Mouse (Mus musculus): ENCODE results near the gene 1810046K07Rik. TPM values are rescaled to one million over a fixed set of nuclear protein-coding genes. Genes with fewer than 3 reads are reported as not detected.

The 1810046K07Rik gene
- polyA plus RNA-seq, 1 experiment from 2014 or later: not detected

DNA sequence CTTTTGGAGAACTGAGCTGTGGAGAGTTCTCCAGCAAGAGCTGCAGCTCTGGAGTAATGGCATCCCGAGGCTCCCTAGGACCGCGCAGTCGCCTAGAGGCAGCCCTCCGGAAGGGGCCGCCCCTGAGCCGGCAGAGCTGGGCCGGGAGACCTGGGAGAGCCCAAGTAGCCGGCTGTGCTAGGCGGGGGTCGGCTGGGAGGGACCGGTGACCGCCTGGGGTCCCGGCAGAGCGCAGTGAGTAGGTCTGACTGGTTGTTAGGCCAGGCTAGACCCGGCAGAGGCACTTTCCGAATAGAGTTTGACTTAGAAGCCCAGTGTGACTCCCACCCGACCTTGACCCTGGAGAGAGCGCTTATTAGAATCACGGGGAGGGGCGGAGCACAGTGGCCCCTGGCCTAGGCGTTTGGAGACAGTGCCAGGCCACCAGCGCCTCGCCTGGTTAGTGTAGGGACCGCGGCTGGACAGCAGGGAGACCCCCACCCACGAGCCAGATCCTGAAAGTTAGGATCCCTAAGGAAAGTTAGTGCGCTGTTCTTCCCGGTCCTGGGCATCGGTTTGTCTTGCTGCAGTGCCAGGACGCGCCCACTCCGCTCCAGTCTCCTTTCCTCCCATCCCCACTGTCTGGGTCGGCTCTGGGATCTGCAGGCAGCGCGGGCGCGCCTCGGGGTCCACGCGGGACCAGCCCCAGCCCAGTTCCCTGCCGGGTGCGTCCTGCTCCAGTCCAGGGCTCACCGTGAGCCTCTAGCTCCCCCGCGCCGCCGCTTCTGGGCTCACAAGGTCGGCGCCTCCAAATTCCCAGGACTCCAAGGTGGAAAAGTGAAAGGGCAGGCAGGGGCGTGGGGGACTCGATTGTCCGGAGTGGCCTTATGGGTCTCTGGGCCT is 50.0 kb downstream of the 1810046K07Rik start, which contains the start of gene Colca2:
Colca2 (minus strand) TSS at position 70 of the 882 bp plus-strand sequence.
- peak; percentile 96 for ATAC-seq
- Histone ChIP-seq H3K9ac (ENCODE audit: low read depth, low read length) (peak within 1 kb of the TSS; percentile 58), H3K27ac (ENCODE audit: low read length) (no peak within 1 kb of the TSS), H3K4me2 (ENCODE audit: low read length) (peak within 1 kb of the TSS; percentile 82), H3K27me3 (ENCODE audit: control insufficient read depth, insufficient read depth, low read depth, low read length) (peaks cover 26% of the 10 kb centered on the region), H3K4me3 (ENCODE audit: low read depth, low read length) (peak within 1 kb of the TSS; percentile 42), H3K36me3 (ENCODE audit: control insufficient read depth, insufficient read depth, low read length) (no peaks in the 10 kb centered on the region), H3K4me1 (ENCODE audit: control insufficient read depth, insufficient read depth, low read length) (peaks cover 15% of the 10 kb centered on the region; the same call in 1 of the 2 replicates), H3K9me3 (replicated peaks; ENCODE audit: control insufficient read depth, low read length, poor library complexity, severe bottlenecking) (no peaks in the 10 kb centered on the region)
- WGBS: under 1% methylated on average over 53 of the region's 53 CpGs

GRCm38 (mm10) chr9:51277834-51278498 is 50.8 kb downstream of the 1810046K07Rik start:
- H3K36me3 ChIP-seq (ENCODE audit: control insufficient read depth, insufficient read depth, low read length): no peaks in the 10 kb centered on the region
- H3K9ac ChIP-seq (ENCODE audit: low read depth, low read length): peak overlapping the region; percentile 58
- peak overlapping the region; percentile 42 for H3K4me3 ChIP-seq (ENCODE audit: low read depth, low read length)
- H3K27ac ChIP-seq (ENCODE audit: low read length): no peak overlapping the region
- WGBS: 22% methylated on average over 13 of the region's 13 CpGs
- peak overlapping the region; percentile 82 for H3K4me2 ChIP-seq (ENCODE audit: low read length)
- H3K9me3 ChIP-seq (replicated peaks; ENCODE audit: control insufficient read depth, low read length, poor library complexity, severe bottlenecking): no peaks in the 10 kb centered on the region
- ATAC-seq: peak; percentile 8; the same call in 1 of the 2 replicates
- H3K4me1 ChIP-seq (ENCODE audit: control insufficient read depth, insufficient read depth, low read length): peaks cover 15% of the 10 kb centered on the region; the same call in 1 of the 2 replicates
- H3K27me3 ChIP-seq (ENCODE audit: control insufficient read depth, insufficient read depth, low read depth, low read length): peaks cover 26% of the 10 kb centered on the region

GRCm38 (mm10) chr9:51274678-51275077 is 54.0 kb downstream of the 1810046K07Rik start:
- H3K4me1 ChIP-seq (ENCODE audit: control insufficient read depth, insufficient read depth, low read length): peaks cover 15% of the 10 kb centered on the region; the same call in 1 of the 2 replicates
- no peak overlapping the region for H3K4me3 ChIP-seq (ENCODE audit: low read depth, low read length)
- H3K36me3 ChIP-seq (ENCODE audit: control insufficient read depth, insufficient read depth, low read length): no peaks in the 10 kb centered on the region
- H3K27ac ChIP-seq (ENCODE audit: low read length): no peak overlapping the region
- ATAC-seq: no peak
- WGBS: 21% methylated on average over 4 of the region's 4 CpGs
- no peak overlapping the region for H3K9ac ChIP-seq (ENCODE audit: low read depth, low read length)
- H3K27me3 ChIP-seq (ENCODE audit: control insufficient read depth, insufficient read depth, low read depth, low read length): peaks cover 21% of the 10 kb centered on the region
- H3K4me2 ChIP-seq (ENCODE audit: low read length): no peak overlapping the region
- no peaks in the 10 kb centered on the region for H3K9me3 ChIP-seq (replicated peaks; ENCODE audit: control insufficient read depth, low read length, poor library complexity, severe bottlenecking)

DNA sequence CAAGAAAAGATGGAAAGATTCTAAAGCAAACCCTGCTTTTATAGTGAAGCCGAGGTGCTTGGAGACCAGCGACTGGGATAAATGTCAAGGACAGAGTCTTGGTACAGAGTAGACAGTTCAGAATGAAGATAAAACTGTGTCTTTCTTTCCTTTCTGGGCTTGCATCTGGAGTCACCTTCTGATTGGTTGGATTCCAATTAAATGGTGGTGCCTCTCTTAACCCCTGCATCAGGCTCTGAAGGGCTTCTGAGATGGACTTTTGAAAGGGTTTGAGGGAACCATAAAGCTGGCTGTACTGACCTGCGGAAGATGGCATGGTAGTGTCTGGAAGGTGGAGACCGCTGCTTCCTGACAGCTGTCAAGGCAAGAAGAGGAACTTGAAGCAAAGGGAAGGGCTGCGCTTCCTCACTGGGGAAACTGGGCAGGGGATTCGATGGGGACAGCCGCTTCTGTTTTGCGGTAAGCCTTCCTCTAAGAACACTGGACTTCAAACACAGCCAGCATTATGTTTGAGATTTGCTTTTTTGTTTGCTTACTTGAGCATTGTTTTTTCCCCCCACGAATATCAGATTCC is 55.0 kb downstream of the 1810046K07Rik start:
- Histone ChIP-seq H3K9me3 (replicated peaks; ENCODE audit: control insufficient read depth, low read length, poor library complexity, severe bottlenecking) (no peaks in the 10 kb centered on the region), H3K36me3 (ENCODE audit: control insufficient read depth, insufficient read depth, low read length) (no peaks in the 10 kb centered on the region), H3K27me3 (ENCODE audit: control insufficient read depth, insufficient read depth, low read depth, low read length) (peaks cover 12% of the 10 kb centered on the region), H3K4me2 (ENCODE audit: low read length) (no peak overlapping the region), H3K9ac (ENCODE audit: low read depth, low read length) (no peak overlapping the region), H3K4me1 (ENCODE audit: control insufficient read depth, insufficient read depth, low read length) (peaks cover 10% of the 10 kb centered on the region; the same call in 1 of the 2 replicates), H3K27ac (ENCODE audit: low read length) (no peak overlapping the region), H3K4me3 (ENCODE audit: low read depth, low read length) (no peak overlapping the region)
- no peak for ATAC-seq
- WGBS: 69% methylated on average over 9 of the region's 9 CpGs

DNA sequence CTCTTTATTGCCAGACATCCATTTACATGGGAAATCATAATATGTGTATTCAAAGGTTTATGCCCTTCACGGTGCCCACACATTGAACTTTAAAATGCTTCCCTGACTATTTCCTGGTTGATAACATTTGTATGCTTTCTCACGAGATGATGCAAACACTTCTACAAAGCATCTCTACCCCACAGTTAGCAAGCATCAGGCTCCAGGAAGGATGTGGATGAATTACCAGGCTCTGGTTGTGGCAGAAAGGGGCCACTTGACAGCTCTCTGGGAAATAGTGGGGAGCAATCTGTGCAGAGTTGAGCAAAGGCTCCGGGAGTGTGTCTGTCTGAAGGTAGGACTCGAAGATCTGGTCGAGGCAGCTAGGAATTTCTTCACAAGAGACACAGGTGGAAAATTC is 56.6 kb downstream of the 1810046K07Rik start:
- Histone ChIP-seq H3K4me1 (ENCODE audit: control insufficient read depth, insufficient read depth, low read length) (no peaks in the 10 kb centered on the region; the same call in 1 of the 2 replicates), H3K4me3 (ENCODE audit: low read depth, low read length) (no peak overlapping the region), H3K9ac (ENCODE audit: low read depth, low read length) (no peak overlapping the region), H3K9me3 (replicated peaks; ENCODE audit: control insufficient read depth, low read length, poor library complexity, severe bottlenecking) (no peaks in the 10 kb centered on the region), H3K36me3 (ENCODE audit: control insufficient read depth, insufficient read depth, low read length) (no peaks in the 10 kb centered on the region), H3K27ac (ENCODE audit: low read length) (no peak overlapping the region), H3K4me2 (ENCODE audit: low read length) (no peak overlapping the region), H3K27me3 (ENCODE audit: control insufficient read depth, insufficient read depth, low read depth, low read length) (no peaks in the 10 kb centered on the region; the same call in 1 of the 2 replicates)
- no peak for ATAC-seq
- 82% methylated on average over 5 of the region's 5 CpGs for WGBS

- no peak overlapping the region for H3K4me2 ChIP-seq (ENCODE audit: low read length)
- H3K9me3 ChIP-seq (replicated peaks; ENCODE audit: control insufficient read depth, low read length, poor library complexity, severe bottlenecking): no peaks in the 10 kb centered on the region
- H3K36me3 ChIP-seq (ENCODE audit: control insufficient read depth, insufficient read depth, low read length): no peaks in the 10 kb centered on the region
- no peak overlapping the region for H3K27ac ChIP-seq (ENCODE audit: low read length)
- H3K4me3 ChIP-seq (ENCODE audit: low read depth, low read length): no peak overlapping the region
- no peak overlapping the region for H3K9ac ChIP-seq (ENCODE audit: low read depth, low read length)
- no peaks in the 10 kb centered on the region for H3K27me3 ChIP-seq (ENCODE audit: control insufficient read depth, insufficient read depth, low read depth, low read length)
- H3K4me1 ChIP-seq (ENCODE audit: control insufficient read depth, insufficient read depth, low read length): no peaks in the 10 kb centered on the region; the same call in 1 of the 2 replicates
- no peak for ATAC-seq
- 44% methylated on average over 8 of the region's 8 CpGs for WGBS
Observed at GRCm38 (mm10) chr9:51271073-51271472, 57.6 kb downstream of the 1810046K07Rik start.

GRCm38 (mm10) chr9:51268852-51269251 is 59.9 kb downstream of the 1810046K07Rik start:
- Histone ChIP-seq H3K4me3 (ENCODE audit: low read depth, low read length) (no peak overlapping the region), H3K36me3 (ENCODE audit: control insufficient read depth, insufficient read depth, low read length) (no peaks in the 10 kb centered on the region), H3K4me1 (ENCODE audit: control insufficient read depth, insufficient read depth, low read length) (no peaks in the 10 kb centered on the region), H3K27me3 (ENCODE audit: control insufficient read depth, insufficient read depth, low read depth, low read length) (no peaks in the 10 kb centered on the region), H3K27ac (ENCODE audit: low read length) (no peak overlapping the region), H3K9me3 (replicated peaks; ENCODE audit: control insufficient read depth, low read length, poor library complexity, severe bottlenecking) (no peaks in the 10 kb centered on the region), H3K9ac (ENCODE audit: low read depth, low read length) (no peak overlapping the region), H3K4me2 (ENCODE audit: low read length) (no peak overlapping the region)
- WGBS: 77% methylated on average over 5 of the region's 5 CpGs
- no peak for ATAC-seq

GRCm38 (mm10) chr9:51258426-51258825 is 70.3 kb downstream of the 1810046K07Rik start:
- 89% methylated on average over 5 of the region's 5 CpGs for WGBS
- Histone ChIP-seq H3K36me3 (ENCODE audit: control insufficient read depth, insufficient read depth, low read length) (no peaks in the 10 kb centered on the region), H3K4me1 (ENCODE audit: control insufficient read depth, insufficient read depth, low read length) (no peaks in the 10 kb centered on the region), H3K4me2 (ENCODE audit: low read length) (no peak overlapping the region), H3K4me3 (ENCODE audit: low read depth, low read length) (no peak overlapping the region), H3K27me3 (ENCODE audit: control insufficient read depth, insufficient read depth, low read depth, low read length) (no peaks in the 10 kb centered on the region), H3K27ac (ENCODE audit: low read length) (no peak overlapping the region), H3K9me3 (replicated peaks; ENCODE audit: control insufficient read depth, low read length, poor library complexity, severe bottlenecking) (no peaks in the 10 kb centered on the region), H3K9ac (ENCODE audit: low read depth, low read length) (no peak overlapping the region)
- no peak for ATAC-seq

Measured in midbrain, embryonic 16.5 days (tissue).